Mouse (Mus musculus) cerebellum, adult 2 months (tissue): Measurements from ENCODE around the gene Zbtb18.

Experiments
- CTCF ChIP-seq: fragments of 200-500 bp; IDR thresholded peaks from 2 replicates; pipeline ENCODE4 v1.5.1; 2011; ENCODE audit warnings: low read depth, mild to moderate bottlenecking, control low read depth, low read length, moderate library complexity, borderline replicate concordance; ENCODE audit not compliant: insufficient read depth
- POLR2A ChIP-seq: fragments of 200-500 bp; IDR thresholded peaks from 2 replicates; pipeline ENCODE4 v1.6.1; 2011; ENCODE audit warnings: low read length, control low read depth, borderline replicate concordance; ENCODE audit not compliant: insufficient read depth

GRCm38 (mm10) chr1:177454492-177454891, 12.3 kb downstream of the Zbtb18 start:
- no peak for TF ChIP-seq CTCF
- no peak for TF ChIP-seq POLR2A
